In genomic region chr2:66043441-66044404, GRCm38 (mm10) we compare ENCODE assay signal across 13 mouse cellular contexts.
A peak's percentile ranks its signal among the peaks of the same experiment; 100 is the strongest.
DNase-seq lines count a peak whose midpoint lies in the region; ATAC-seq lines count a peak whose summit lies in the region.
"Had no signal": no experiment of that assay in that cellular context is flagged by ENCODE, and none has a peak within 500 bp of the region (broad histone marks: within the 10 kb centered on the region; RNA-seq: fewer than 3 reads in every experiment).

No protein-coding gene starts in this region.

- H3K4me3 ChIP-seq in forebrain, embryonic 12.5 days (replicated peaks): no peak overlapping the region
- H3K4me3 ChIP-seq in neural tube, embryonic 14.5 days (ENCODE audit: low read depth, low read length): no peak overlapping the region
- H3K4me3 ChIP-seq: heart, adult 2 months; limb, embryonic 13.5 days had no signal

- peak; percentile 49 for DNase-seq in heart, adult 11 months
- no peak for DNase-seq in heart, postnatal 14 days
- no peak for DNase-seq in adrenal gland, adult 18-20 months (ENCODE audit: low spot score in 2 of 2)
- DNase-seq in thymus, adult 18-20 months: no peak
- no peak for DNase-seq in ovary, postnatal 10 days (ENCODE audit: low spot score)
- DNase-seq: heart, adult 2 months; kidney, postnatal 36 days; lung, postnatal 4 days had no signal

- H3K9me3 ChIP-seq in forebrain, embryonic 12.5 days: no peaks in the 10 kb centered on the region
- no peaks in the 10 kb centered on the region for H3K9me3 ChIP-seq in neural tube, embryonic 14.5 days (ENCODE audit: control insufficient read depth, low read length)
- H3K9me3 ChIP-seq: limb, embryonic 13.5 days had no signal

- H3K27ac ChIP-seq in forebrain, embryonic 12.5 days: peak overlapping the region; percentile 80
- H3K27ac ChIP-seq in neural tube, embryonic 14.5 days (ENCODE audit: low read depth, low read length): peak overlapping the region; percentile 45; the same call in 1 of the 2 replicates
- H3K27ac ChIP-seq: heart, adult 2 months; limb, embryonic 13.5 days had no signal

- H3K4me2 ChIP-seq in forebrain, embryonic 12.5 days: no peak overlapping the region
- H3K4me2 ChIP-seq in neural tube, embryonic 14.5 days (ENCODE audit: low read depth, low read length): 0 out of 2 replicates have a peak overlapping the region, but pooled peaks have one; percentile 8
- H3K4me2 ChIP-seq: limb, embryonic 13.5 days had no signal

- peaks cover 19% of the 10 kb centered on the region for H3K27me3 ChIP-seq in forebrain, embryonic 12.5 days
- H3K27me3 ChIP-seq in neural tube, embryonic 14.5 days (ENCODE audit: control insufficient read depth, insufficient read depth, low read length): no peaks in the 10 kb centered on the region
- H3K27me3 ChIP-seq: limb, embryonic 13.5 days had no signal

- no peak overlapping the region for H3K9ac ChIP-seq in forebrain, embryonic 12.5 days
- no peak overlapping the region for H3K9ac ChIP-seq in neural tube, embryonic 14.5 days (replicated peaks; ENCODE audit: low read depth, low read length)
- H3K9ac ChIP-seq: limb, embryonic 13.5 days had no signal

- intact Hi-C loops in heart, postnatal 14 days (cut with DNase I): loop anchor here (5.0 kb wide), 1 partner anchor 251 kb away; no protein-coding TSS in a partner anchor

- ATAC-seq in forebrain, embryonic 12.5 days (ENCODE audit: low FRiP score): peak; percentile 83
- peak; percentile 18; the same call in 1 of the 2 replicates for ATAC-seq in megakaryocyte progenitor cell, adult 5-6 weeks (replicated peaks; ENCODE audit: poor library complexity)
- peak; percentile 91 for ATAC-seq in neural tube, embryonic 14.5 days (ENCODE audit: low read depth)
- ATAC-seq: Patski had no signal

- H3K4me1 ChIP-seq in forebrain, embryonic 12.5 days: peaks cover 30% of the 10 kb centered on the region
- no peaks in the 10 kb centered on the region; the same call in 1 of the 2 replicates for H3K4me1 ChIP-seq in neural tube, embryonic 14.5 days (ENCODE audit: control insufficient read depth, insufficient read depth, low read length)

- 38% methylated on average over 17 of the region's 17 CpGs for WGBS in forebrain, embryonic 12.5 days
- WGBS in neural tube, embryonic 14.5 days: 24% methylated on average over 17 of the region's 17 CpGs

- no peaks in the 10 kb centered on the region for H3K36me3 ChIP-seq in forebrain, embryonic 12.5 days (replicated peaks)
- no peaks in the 10 kb centered on the region for H3K36me3 ChIP-seq in neural tube, embryonic 14.5 days (ENCODE audit: control insufficient read depth, insufficient read depth, low read length)
- H3K36me3 ChIP-seq: limb, embryonic 13.5 days had no signal

Comparison
In these comparisons a context has a peak if more than half of its experiments do, and no peak if none do; other contexts are left out.
1. ATAC-seq: peak in every context shown above with its lines; median percentile 91 in neural tube, embryonic 14.5 days; 83 in forebrain, embryonic 12.5 days; 18 in megakaryocyte progenitor cell, adult 5-6 weeks.